Mouse (Mus musculus) midbrain, embryonic 11.5 days (tissue): ENCODE data around the gene Tnfrsf14. TPM values are rescaled to one million over a fixed set of nuclear protein-coding genes. Genes with fewer than 3 reads are reported as not detected.
A peak's percentile ranks its signal among the peaks of the same experiment; 100 is the strongest.

Experiments used
- ATAC-seq: fragments of 200-750 bp; cut with Nextera tagmentation; 2 replicates; pipeline ENCODE4 v1.8.0; 2017; ENCODE audit warnings: moderate TSS enrichment, moderate library complexity; ENCODE audit not compliant: low FRiP score
- DNase-seq: peaks from one replicate; pipeline ENCODE4 v3.0.0; 2015; ENCODE audit warnings: low spot score; ENCODE audit errors: missing footprints
- H3K27ac ChIP-seq: fragments of 300-500 bp; sonication (generic); 2 replicates; pipeline ENCODE4 v1.5.1; 2014; ENCODE audit warnings: low read depth, low read length
- H3K27me3 ChIP-seq: fragments of 300-500 bp; sonication (generic); 2 replicates; pipeline ENCODE4 v1.6.1; 2014; ENCODE audit warnings: mild to moderate bottlenecking, low read length, moderate library complexity, mixed read lengths; ENCODE audit not compliant: control insufficient read depth, insufficient read depth
- H3K36me3 ChIP-seq: fragments of 300-500 bp; sonication (generic); 2 replicates; pipeline ENCODE4 v1.6.1; 2014; ENCODE audit warnings: mild to moderate bottlenecking, low read length, moderate library complexity, mixed read lengths; ENCODE audit not compliant: control insufficient read depth, insufficient read depth
- H3K4me1 ChIP-seq: fragments of 300-500 bp; sonication (generic); 2 replicates; pipeline ENCODE4 v1.6.1; 2014; ENCODE audit warnings: low read length; ENCODE audit not compliant: control insufficient read depth, insufficient read depth
- H3K4me2 ChIP-seq: fragments of 300-500 bp; sonication (generic); 2 replicates; pipeline ENCODE4 v1.6.1; 2014; ENCODE audit warnings: mild to moderate bottlenecking, moderate library complexity
- H3K4me3 ChIP-seq: fragments of 300-500 bp; sonication (generic); 2 replicates; pipeline ENCODE4 v1.5.1; 2014; ENCODE audit warnings: low read depth, low read length
- H3K9ac ChIP-seq: fragments of 300-500 bp; sonication (generic); 2 replicates; pipeline ENCODE4 v1.6.1; 2014; ENCODE audit warnings: low read length
- H3K9me3 ChIP-seq: fragments of 300-500 bp; sonication (generic); 2 replicates; pipeline ENCODE4 v1.6.1; 2016; ENCODE audit warnings: low read length; ENCODE audit not compliant: control insufficient read depth
- WGBS: fragments of 180-500 bp; shearing (Covaris S2); extraction: QIAGEN DNeasy Blood & Tissue Kit; methylation state at CpG from one replicate; pipeline ENCODE4 v1.1.7; 2014; 5-methylcytosine and 5-hydroxymethylcytosine counted together
- polyA plus RNA-seq: library from polyadenylated mRNA; unstranded; fragments of >200 nt; fragmentation: Nextera tagmentation; extraction: Ambion mirVana; gene quantifications from 2 replicates; pipeline ENCODE4 v1.2.1, GENCODE M21; 2014

Gene Tnfrsf14
- polyA plus RNA-seq, 1 experiment from 2014 or later, result 0.93 TPM

DNA sequence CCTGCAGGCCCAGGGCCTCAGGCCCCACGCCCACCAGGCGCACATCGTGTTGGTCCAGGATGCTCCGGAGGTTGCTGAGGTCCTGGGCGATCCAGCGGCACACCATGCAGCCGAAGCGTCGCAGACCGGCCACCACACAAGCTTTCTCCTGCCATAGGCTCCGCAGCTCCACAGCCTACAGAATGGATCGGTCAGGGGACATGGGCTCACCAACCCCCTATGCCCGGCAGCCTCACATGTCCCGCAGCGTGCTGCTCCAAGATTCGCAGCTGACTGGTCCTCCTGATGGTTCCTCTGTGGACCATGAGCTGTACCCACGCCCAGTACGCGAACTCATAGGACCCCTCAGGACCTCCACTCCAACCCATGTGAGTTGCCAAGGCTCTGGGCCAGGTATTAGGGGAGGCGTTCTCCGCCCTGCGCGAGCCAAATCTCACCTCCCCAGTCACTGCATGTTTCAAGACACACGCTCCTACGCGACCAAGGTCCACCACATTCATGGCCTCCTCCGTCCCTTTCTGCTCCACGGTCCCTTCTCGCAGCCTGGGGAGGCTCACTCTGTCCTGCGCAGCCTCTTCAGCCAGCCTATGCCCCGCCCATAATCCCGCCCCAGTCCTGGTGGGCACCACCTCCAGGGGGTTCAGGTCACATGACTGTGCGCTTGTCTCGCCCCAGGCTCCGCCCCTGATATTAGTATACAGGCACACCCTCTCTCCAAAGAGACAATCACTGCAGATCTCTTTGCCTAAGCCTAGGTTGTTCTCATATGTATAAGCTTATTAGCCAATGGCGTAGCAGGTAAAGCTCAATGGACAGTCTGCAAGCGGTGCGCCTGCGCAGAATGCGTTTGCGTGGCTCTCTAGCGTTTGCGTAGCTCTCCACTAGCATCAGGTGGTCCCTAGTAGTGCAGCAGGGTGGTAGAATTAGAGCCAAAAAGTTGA lies 29.6 kb downstream of the Tnfrsf14 start, which contains the start of gene Fam213b:
Gene Fam213b, minus strand, starts transcription at position 630 of the 941 bp plus-strand sequence.
- Histone ChIP-seq H3K27me3 (no peaks in the 10 kb centered on the region), H3K4me2 (peak within 1 kb of the TSS; percentile 91), H3K27ac (no peak within 1 kb of the TSS), H3K4me3 (peak within 1 kb of the TSS; percentile 54), H3K36me3 (no peaks in the 10 kb centered on the region), H3K9ac (peak within 1 kb of the TSS; percentile 74), H3K4me1 (peaks cover 12% of the 10 kb centered on the region), H3K9me3 (no peaks in the 10 kb centered on the region)
- 2% methylated on average over 43 of the region's 43 CpGs for WGBS
- DNase-seq (peak; percentile 98), ATAC-seq (peak; percentile 98)

DNA sequence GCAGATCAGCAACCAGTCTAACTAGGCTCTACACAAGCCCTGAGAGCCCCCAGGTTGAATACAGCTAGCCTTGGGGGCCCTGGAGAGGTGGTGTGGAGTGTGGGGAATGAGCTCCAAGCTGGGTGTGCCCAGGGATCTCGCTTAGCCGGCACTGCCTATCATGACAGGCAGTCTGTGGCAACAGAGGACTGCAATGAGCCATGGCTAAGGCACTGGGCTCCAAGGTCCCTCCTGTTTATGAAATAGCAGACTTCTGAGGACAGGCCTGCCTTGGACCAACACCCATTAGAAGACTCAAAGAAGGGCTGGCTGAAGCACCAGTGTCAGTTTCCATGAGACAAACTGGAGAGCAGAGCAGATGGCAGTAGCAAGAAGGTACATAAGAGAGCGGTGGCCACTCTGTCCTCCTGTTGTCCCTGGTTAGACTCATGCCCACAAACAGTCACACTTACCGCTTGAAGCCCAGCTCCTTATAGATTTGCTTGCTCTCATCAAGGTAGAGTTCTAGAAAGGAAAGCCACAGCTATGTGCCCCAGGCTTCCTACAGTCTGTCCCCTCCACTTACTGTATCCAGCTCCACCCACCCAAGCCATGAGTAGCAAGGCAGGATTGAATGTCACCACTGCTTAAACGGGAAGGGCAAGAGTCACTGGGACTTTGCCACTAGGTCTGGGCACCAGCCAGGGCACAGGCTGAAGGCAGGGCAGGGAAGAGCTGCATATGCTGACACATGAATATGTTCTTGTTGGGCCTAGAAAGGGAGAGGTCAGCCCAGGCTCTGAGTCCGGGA lies 30.5 kb downstream of the Tnfrsf14 start:
- Histone ChIP-seq H3K36me3 (no peaks in the 10 kb centered on the region), H3K4me2 (peak overlapping the region; percentile 91), H3K4me3 (peak overlapping the region; percentile 54), H3K9me3 (no peaks in the 10 kb centered on the region), H3K27me3 (no peaks in the 10 kb centered on the region), H3K4me1 (peaks cover 12% of the 10 kb centered on the region), H3K27ac (no peak overlapping the region), H3K9ac (peak overlapping the region; percentile 74)
- DNase-seq (no peak), ATAC-seq (no peak)
- 71% methylated on average over 6 of the region's 6 CpGs for WGBS

DNA sequence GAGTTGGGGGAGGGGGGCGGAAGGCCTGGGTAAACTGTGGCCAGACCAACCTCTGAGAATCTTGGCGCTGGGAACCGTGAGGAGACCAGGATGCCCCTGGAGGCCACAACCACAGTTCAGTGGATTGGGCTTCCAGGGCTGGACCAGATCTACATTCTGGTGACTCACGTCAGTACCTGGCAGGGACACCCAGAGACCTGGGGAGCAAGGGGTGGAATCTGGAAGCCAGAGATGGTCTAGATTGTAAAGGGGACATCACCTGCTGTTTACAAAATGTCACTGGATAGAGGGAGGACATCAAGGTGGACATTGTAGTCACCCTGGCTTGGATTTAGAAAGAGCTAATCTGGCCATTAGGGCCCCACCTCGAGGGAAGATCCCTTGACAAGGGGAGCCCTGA lies 32.8 kb downstream of the Tnfrsf14 start:
- 82% methylated on average over 5 of the region's 5 CpGs for WGBS
- no peak overlapping the region for H3K4me3 ChIP-seq
- H3K4me2 ChIP-seq, result no peak overlapping the region
- no peak for ATAC-seq
- no peak overlapping the region for H3K27ac ChIP-seq
- H3K27me3 ChIP-seq, result no peaks in the 10 kb centered on the region
- peaks cover 12% of the 10 kb centered on the region for H3K4me1 ChIP-seq
- H3K9me3 ChIP-seq, result no peaks in the 10 kb centered on the region
- DNase-seq, result no peak
- no peak overlapping the region for H3K9ac ChIP-seq
- H3K36me3 ChIP-seq, result no peaks in the 10 kb centered on the region

DNA sequence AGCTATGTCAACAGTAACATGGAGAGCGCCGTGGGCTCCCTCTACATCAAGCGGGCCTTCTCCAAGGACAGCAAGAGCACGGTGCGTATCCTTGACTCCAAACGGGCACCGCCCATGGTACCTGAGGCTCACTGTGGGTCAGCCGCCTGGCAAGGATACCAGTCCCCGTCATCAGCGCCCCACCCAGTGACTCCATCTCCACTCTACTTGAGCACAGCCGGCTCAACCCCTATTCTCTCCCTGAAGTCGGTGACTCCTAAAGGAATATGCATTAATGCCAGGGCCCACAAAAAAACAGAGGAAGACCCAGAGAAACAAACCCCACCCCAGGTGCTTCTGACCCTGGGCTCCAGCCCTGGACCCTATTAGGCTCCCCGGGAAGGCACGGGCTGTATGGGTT lies 37.5 kb downstream of the Tnfrsf14 start:
- H3K4me1 ChIP-seq, result no peaks in the 10 kb centered on the region
- ATAC-seq, result no peak
- H3K4me3 ChIP-seq, result no peak overlapping the region
- no peak overlapping the region for H3K9ac ChIP-seq
- WGBS, result 89% methylated on average over 14 of the region's 14 CpGs
- no peak overlapping the region for H3K27ac ChIP-seq
- no peaks in the 10 kb centered on the region for H3K36me3 ChIP-seq
- H3K4me2 ChIP-seq, result no peak overlapping the region
- DNase-seq, result peak; percentile 69
- H3K9me3 ChIP-seq, result no peaks in the 10 kb centered on the region
- no peaks in the 10 kb centered on the region for H3K27me3 ChIP-seq

DNA sequence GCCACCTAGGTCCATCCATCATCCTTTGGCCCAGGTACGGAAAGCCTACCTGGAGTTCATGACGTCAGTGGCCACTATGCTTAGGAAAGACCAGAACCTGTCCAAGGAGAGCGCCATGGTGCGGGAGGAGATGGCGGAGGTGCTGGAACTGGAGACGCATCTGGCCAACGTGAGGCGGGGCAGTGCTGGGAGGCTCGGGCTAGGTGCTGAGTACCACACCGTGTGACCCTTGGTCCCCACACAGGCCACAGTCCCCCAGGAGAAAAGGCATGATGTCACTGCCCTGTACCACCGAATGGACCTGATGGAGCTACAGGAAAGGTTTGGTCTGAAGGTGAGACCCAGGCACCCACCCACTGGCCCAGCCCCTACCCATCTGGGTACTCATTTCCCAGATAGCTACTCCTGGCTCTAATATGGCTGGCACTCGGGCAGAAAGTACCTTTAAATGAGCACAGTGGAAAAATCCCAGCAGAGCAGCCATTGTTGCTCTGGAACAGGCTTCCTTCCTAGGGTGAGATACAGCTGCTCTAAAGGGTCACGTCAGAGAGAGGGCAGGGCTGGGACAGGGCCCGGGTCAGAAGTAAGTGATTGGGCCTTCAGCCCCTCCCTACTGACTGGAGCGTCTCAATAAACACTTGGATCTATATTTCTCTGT lies 40.6 kb downstream of the Tnfrsf14 start:
- Histone ChIP-seq H3K9ac (no peak overlapping the region), H3K4me1 (no peaks in the 10 kb centered on the region)

DNA sequence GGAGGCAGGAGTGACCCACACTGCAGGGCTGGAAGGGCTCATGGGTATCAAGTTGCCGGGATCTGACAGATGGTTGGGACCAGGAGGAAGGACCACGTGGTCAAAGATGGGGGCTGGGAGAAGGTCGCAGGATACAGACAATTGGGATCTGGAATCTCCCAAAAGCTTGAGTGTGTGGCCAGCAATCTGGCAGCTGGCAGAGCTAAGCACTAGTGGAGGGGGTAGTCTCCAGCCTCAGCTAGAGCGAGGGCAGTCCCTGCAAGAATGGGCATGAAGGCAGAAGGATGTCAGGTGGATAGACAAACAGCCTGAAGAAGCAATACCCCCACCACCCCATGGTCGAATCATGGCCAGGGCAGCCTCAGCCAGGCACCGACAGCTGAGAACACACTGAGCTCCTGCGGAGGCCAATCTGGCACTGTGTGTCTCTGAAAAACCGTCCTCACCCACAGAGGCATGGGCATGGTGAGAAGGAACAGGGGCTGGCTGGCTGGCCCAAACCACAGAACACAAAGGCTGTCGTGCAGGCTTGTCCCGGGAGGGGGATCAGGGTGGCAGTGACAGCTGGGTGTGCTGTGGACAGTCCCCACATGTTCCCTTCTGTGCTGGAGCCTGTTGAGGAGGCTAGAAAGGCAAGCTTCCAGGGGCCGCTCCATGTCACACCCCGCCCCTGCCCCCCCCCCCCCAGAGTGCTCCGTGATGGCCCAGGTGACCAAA lies 41.3 kb downstream of the Tnfrsf14 start:
- no peaks in the 10 kb centered on the region for H3K9me3 ChIP-seq
- H3K4me1 ChIP-seq, result no peaks in the 10 kb centered on the region
- peak; percentile 75 for DNase-seq
- WGBS, result 76% methylated on average over 13 of the region's 13 CpGs
- no peaks in the 10 kb centered on the region for H3K36me3 ChIP-seq
- H3K9ac ChIP-seq, result no peak overlapping the region
- no peak overlapping the region for H3K4me2 ChIP-seq
- 0 out of 2 replicates have a peak, but pooled peaks have one; percentile 30 for ATAC-seq
- no peaks in the 10 kb centered on the region for H3K27me3 ChIP-seq
- no peak overlapping the region for H3K4me3 ChIP-seq
- no peak overlapping the region for H3K27ac ChIP-seq

More for the DNA sequence above, 40.6 kb downstream of the Tnfrsf14 start:
- no peaks in the 10 kb centered on the region for H3K27me3 ChIP-seq
- no peak overlapping the region for H3K4me2 ChIP-seq
- peak; percentile 81 for DNase-seq
- no peaks in the 10 kb centered on the region for H3K36me3 ChIP-seq
- no peaks in the 10 kb centered on the region for H3K9me3 ChIP-seq
- no peak overlapping the region for H3K4me3 ChIP-seq
- 84% methylated on average over 15 of the region's 15 CpGs for WGBS
- no peak overlapping the region for H3K27ac ChIP-seq
- no peak for ATAC-seq

DNA sequence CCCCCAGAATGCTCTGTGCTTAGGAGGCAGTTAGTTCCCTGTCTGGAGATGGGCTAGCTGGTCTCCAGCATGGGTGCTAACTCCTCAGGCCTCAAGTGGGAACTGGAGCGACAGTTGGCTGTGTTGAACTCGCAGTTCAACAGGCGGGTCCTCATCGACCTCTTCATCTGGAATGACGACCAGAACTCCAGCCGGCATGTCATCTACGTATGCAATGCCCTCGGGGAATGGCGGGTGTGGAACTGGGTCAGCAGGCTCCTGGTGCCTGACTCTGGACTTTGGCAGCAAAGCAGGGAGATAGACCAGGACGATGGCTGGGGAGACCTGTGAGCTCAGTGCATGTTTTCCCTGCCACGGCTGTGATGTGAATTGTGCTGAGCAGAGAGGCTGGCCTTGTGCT lies 42.9 kb downstream of the Tnfrsf14 start:
- 83% methylated on average over 11 of the region's 11 CpGs for WGBS
- Histone ChIP-seq H3K9ac (no peak overlapping the region), H3K4me2 (no peak overlapping the region), H3K27ac (no peak overlapping the region), H3K9me3 (no peaks in the 10 kb centered on the region), H3K27me3 (no peaks in the 10 kb centered on the region), H3K36me3 (no peaks in the 10 kb centered on the region), H3K4me3 (no peak overlapping the region), H3K4me1 (no peaks in the 10 kb centered on the region)
- ATAC-seq (no peak), DNase-seq (no peak)

DNA sequence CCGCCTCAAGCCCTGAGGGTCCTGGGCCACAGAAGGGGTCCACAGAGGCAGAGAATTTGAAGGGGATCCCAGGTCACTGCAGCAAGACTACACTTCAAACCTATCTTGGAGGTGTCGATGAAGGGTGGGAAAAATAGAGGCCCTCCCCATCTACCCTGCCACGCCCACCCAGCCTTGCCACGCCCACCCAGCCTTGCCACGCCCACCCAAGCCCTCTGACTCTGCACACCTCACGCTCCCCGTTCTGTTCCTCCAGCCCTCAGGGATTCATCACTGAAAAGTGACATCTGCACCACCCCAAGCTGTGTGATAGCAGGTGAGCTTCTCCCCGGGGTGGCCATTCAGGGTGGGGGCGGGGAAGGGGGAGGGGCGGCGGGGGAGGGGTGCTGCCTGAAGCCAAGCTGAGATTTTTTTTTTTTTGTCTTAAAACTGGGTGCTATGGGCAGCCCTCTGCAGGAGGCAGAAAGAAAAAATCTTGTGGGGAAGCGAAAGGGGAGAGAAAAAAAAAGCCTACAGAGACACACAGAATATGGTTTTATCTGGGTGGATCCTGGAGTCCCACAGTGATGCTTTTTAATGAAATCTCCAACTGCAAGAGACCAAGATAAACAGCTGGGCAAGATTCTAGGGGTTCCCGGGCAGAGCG lies 46.2 kb downstream of the Tnfrsf14 start:
- peaks cover 3% of the 10 kb centered on the region; the same call in 1 of the 2 replicates for H3K4me1 ChIP-seq
- DNase-seq (peak; percentile 66), ATAC-seq (no peak)
- no peaks in the 10 kb centered on the region for H3K27me3 ChIP-seq
- H3K4me2 ChIP-seq, result no peak overlapping the region
- no peaks in the 10 kb centered on the region for H3K36me3 ChIP-seq
- 39% methylated on average over 14 of the region's 14 CpGs for WGBS
- H3K9me3 ChIP-seq, result no peaks in the 10 kb centered on the region
- H3K9ac ChIP-seq, result no peak overlapping the region
- no peak overlapping the region for H3K4me3 ChIP-seq
- no peak overlapping the region for H3K27ac ChIP-seq
